Mouse (Mus musculus): ENCODE data around the gene Helz. TPM values are rescaled to one million over a fixed set of nuclear protein-coding genes. Genes with fewer than 3 reads are reported as not detected.

Gene Helz
- total RNA-seq, 2 experiments from 2014 or later = 17.1 to 25.7 TPM

DNA sequence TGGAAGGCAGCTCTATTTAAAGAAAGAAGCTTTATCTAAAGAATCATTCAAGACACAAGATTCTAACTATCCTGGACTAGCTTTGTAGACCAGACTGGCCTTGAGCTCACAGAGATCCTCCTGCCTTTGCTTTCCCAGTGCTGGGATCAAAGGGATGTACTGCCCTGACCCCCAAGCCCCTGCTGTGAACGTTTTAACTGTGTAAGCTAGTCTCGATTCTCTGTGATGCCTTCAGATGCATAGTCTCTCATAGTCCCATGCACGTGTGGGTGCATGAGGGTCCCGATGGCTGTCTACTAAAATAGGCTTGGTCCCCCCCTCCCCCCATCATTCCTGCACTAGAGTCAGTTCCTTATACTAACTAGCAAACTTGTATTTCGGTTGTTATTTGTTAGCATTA, 70.2 kb downstream of the Helz start:
- DNase-seq = no peak

DNA sequence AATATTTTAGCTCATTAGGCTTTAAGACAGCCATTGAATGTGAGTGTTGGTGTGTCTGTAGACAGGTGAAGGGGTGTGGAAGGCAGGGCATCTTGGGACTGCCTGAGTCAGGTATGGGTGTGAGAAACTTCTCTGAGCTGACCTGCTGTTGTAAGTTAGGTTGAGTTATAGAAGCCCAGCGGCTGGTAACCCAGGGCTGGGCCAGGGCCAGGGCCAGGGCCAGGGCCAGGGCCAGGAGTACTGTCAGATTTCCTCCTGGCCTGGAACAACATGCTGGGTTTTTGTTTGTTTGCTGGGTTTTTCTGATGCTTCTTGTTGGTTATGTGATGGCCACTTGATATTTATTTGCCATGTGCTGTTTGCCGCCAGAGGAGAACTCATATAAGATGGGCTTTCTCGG, 76.9 kb downstream of the Helz start:
- no peak for DNase-seq

DNA sequence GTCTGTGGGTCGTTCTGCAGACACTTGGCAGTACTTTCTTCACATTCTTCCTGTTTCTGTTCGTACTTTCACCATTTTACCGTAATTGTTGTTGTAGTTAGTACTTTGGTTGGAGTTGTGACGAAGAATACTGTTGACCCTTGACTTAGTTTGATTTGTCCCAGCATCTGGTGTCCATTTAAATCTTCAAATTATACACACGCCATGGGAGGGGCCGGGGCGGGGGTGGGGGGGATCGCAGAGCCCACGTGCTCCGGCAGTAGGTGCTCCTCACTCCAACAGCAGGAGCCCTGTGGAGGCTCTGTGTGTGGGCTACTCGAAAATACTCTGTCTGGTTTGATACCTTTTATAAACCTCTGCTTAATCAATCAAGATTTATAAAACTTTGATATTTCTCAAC, 78.0 kb downstream of the Helz start:
- no peak for DNase-seq

DNA sequence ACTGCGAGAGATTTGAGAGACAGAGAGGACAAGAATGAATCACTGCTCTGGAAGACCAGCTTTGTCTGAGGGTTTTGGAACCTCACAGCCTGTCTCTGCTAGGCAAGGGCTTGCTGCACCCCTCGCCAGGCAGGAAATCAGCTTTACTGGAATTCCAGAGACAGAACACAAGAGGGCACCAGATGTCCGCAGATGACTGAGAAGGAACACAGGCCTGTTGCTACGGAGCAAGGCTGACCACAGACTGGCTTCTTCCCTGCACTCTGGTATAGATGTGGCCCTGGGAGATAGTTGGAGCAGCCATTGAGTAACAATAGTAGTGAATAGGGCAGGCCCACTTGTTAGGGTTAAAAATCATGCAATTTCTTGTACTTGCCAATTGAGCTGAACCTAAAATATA, 81.8 kb downstream of the Helz start:
- DNase-seq = peak; percentile 45

DNA sequence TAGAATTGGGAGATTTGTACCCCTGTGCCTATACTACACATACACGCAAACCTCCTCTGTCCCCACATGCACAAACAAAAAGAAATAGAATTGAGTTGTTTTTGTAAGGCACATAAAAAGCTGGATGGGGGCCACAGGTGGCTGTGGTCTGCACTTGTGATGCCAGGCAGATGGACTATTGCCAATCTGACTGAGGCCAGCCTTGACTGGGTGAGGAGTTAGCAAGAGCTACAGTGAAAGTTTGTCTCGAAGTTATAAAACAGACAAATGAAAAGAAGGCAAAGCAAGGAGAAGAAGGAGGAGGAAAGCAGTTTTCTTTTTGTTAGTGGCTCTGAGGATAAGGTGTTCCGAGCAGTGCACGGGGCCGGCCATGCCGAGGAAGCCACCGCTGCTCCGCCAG, 82.2 kb downstream of the Helz start:
- DNase-seq = no peak

DNA sequence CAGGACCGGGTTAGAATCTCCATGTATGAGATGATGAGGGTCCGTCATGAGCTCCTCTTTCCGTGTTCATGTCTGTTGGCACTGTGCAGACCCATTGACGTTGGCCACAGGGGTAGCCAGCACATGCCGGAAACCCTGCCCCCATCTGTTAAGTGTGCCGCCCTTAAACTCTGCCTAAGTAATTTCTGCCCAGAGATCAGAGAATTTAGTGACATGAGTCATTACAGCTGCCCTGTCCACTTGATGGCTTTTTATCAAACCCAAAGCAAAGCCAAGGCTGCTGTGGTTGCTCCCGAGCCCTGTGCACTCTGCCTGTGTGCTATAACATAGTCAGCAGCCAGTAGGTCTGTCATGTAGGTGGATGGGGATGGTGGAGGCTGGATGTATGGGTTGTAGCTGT, 83.4 kb downstream of the Helz start:
- no peak for DNase-seq

DNA sequence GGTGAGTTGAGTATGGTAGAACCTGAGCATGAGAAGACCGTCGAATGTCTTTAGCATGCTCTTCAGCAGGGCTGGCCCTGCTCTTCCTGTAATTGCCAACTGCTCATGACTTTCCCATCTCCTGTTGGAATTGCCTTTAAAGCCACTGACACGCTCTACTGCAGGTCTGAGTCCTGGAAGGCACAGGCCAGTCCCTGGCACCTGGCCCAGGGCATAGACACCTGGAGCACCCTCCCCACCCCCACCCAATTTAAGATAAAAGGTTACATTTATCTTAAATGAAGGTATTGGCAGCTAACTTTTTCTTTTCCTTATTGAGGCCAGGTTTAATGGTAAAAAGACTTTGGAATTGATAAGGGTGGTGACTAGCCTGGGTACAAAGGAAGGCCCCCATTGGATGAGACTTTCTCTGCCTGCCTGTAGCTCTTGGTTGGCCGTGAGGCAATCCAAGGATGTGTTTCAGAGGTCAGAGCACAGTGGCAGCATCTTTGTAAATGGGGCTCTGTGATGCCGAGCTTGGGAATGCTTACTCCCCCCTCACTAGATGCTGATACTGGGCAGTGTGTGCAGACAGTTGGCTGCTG, 85.9 kb downstream of the Helz start:
- DNase-seq = no peak

DNA sequence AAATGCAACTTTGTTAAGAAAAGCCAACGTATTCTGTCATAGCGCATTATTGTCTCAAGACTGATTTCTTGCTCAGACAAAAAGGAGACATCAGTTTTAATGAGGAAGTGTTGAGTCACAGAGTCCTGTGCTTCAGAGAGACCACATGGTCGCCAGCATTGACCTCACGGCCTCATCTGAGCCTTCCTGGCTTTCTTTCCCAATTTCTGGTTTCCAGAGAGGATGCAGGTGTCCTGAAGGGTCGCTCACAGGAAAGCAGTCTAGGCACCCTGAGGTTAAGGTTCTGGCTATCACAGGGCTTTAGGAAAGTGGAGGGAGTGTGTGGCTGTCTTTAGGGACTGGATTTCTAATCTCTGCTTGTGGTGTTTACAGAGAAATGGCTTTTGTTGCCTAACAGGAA, 90.4 kb downstream of the Helz start:
- DNase-seq = no peak

DNA sequence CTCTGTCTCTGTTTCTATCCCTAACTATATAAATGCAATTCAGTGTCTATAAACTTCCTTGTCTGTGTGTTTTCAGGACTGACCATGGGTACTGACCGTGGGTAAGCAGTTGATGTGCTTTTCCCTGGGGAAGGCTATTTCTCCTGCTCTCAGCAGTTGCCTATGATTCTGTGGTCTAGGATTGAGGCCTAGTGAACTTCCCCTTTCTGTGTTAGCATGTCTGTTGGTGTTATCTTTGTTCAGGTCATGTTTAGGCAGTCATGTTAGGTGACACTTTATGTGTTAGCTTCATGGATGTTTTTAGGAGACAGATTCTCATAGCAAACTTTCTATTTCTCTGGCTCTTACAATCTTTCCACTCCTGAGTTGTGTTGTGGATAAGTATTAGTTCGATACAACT, 91.9 kb downstream of the Helz start:
- no peak for DNase-seq

DNA sequence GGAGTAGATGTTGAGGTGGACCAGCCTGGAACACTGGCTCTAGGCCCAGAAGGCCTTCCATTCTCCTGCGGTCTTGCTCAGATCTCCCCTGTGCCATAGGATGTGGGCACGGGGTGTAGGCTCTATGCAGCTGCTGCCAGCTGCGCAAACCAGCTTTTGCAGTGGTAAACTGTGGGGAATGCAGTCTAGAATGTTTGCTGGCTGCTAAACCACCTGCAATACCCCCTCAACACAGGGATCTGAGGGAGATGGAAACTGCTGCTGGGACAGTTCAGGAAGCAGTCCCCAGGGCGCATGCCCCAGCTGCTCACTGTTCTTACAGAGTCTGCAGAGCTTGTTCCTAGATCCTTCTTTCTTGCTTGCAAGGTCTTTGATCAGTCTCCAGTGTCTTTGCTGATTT, 96.7 kb downstream of the Helz start:
- DNase-seq = no peak

DNA sequence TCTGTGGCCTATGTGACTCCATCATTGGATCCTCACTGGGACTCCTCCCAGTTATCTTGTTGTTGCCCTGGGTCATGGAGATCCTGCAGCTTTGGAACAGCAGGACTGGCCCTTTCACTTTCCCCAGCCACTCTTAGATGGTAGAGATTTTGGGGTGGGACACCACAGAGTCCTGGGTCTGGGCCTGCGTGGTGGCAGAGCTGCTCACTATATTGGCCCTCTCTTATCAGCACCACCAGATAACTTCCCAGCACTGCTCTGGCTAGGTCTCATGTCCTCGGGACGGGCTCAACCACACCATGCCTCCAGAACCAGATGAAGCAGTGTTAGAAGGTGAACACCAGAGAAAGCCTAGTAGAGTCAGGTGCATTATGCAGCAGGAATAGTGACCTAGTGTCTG, 99.6 kb downstream of the Helz start:
- DNase-seq = no peak

DNA sequence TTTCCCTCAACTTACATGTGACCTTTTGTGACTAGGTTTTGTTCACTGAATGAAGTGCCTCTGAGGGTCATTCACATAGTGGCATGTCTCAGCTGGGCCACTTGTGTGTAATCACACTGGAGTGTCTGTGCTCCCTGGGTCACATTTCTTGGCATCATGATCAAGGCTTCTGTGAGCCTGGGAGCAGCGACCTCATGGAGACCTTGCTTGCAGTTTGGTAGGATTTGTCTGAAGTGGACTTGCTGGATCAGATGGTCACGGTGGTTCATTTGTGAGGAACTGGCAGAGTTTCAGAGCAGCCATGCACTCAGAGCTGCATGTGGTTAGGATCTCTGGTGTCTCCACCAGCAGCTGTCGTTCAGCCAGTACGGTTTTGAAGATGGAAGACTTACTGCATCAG, 100.9 kb downstream of the Helz start:
- DNase-seq = no peak

DNA sequence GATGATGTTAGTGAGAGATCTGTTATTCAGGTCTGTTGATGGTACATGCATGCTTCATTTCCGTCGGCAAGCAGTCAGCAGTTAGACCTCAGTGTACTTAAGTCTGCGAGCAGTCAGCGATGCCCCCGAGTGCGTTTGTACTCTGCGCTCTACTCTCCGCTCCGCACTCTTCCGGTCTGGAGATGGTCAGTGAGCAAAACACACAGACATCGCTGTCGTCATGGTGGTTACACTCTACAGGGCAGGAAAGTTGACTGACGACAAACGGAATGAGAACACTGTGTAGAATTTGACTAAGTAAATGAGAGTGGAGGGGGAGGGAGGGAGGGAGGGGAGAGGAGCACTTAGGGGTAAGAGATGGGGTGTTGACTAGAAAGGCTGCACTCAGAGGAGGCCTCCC, 101.7 kb downstream of the Helz start:
- no peak for DNase-seq

DNA sequence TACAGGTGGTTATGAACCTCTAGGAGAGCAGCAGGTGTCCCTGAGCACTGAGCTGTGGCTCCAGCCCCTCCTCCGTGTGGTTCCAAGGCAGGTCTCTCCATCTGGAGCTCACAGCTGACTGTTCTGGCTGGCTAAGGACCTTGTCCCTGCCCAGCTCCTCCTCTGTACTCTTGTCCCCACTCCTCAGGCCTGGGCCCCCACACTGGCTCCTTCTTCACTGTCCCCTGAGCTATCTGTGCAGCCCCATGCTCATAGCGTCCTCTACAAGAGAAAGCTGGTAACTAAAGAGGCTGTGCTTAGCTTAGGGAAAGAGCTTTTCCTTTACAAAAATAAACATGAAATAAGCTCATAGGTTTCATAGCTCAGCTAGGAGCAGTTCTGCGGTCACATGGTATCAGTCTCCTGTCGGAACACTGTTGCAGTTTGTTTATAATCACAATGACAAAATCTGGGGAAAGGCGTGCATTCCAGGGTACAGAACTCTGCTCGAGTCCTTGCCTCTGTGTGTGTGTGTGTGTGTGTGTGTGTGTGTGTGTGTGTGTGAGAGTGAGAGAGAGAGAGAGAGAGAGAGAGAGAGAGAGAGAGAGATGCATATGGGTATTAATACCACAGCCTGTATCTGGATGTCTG, 102.8 kb downstream of the Helz start:
- no peak for DNase-seq

DNA sequence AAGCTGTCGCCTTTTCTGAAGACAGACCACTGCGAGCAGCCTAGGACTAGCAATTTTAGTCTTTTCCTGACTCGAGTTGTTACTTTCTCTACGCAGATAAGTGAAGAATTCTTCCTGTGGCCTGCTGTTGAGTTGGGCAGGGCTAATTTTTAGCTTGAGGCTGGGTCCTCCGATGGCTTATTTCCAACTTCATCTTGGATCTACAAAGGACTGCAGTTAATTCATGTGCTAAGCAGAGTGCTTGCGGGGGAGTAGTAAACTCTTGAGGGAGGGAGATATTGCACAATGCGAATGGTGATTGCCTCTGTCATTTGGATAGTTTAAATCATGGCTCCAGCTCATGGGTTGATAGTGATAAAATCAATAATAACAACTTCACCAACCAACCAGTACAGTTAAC, 103.7 kb downstream of the Helz start:
- DNase-seq = no peak

DNA sequence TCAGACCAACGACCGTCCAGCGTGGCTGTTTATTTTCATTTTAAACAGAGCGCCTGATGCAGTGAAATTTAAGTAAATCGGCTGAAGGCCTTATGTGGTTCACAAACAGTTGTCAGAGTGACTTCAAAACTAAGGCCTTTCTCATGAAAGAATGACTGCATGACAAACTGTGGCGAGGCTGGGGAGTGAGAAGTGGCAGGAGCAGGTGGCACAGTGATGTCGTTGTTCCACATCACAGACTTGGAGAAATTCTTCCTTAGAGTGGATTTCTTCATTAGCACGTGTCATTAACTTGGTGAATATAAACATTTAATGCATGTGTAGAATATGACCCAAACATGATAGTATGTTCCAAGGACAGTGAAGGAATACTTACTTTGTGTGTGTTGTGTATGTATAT, 104.4 kb downstream of the Helz start:
- no peak for DNase-seq

DNA sequence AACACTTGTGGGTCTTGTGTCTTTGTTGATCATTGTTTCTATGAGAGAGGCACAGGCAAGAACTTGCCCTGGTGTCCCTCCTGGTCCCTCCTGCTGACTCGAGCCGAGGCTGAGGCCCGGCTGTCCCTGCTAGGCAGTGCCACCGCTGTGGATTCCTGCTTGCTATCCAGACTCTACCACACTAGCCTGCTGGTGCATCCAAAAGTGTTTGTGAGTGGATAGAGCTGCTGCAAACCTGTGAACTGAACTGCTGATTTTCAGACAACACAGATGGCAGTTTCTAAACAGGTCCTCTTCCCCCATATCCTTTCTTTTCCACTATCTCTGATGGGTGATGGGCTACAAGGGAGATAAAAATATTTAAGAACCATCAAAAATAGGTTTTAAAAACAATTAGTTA, 107.8 kb downstream of the Helz start:
- no peak for DNase-seq

DNA sequence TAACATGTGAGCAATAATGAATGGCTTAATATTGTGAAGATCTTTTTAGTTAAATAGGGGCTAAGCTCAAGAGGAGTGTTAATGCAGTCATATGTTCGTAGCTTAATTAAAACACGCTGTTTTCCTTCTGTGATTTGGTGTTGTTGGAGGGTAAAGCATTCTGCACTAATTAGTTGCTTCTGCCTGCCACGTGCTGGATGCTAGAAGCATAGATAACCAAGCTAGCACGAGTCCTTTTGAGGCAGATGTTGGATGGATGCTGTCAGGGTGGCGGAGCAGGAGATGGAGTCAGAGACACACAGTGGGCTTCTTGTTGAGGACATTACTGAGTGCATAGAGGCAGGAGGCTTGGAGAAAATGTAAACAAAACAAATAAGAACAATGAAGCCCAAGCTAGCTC, 109.4 kb downstream of the Helz start:
- no peak for DNase-seq

DNA sequence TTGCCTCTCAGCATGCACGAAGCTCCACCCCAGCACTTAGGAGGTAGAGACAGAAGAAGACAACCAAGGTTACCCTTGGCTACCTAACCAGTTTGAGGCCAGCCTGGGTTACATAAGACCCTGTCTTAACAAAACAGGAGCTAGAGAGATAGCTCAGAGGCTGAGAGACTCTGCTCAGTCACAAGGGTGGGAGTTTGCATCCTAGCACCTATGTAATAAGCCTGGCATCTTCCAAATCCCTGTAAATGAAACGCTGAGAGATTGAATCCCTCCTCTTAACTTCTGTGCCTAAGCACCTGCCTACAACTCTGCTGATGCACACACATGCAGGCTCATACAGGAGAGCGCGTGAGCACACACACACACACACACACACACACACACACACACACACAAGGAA, 112.7 kb downstream of the Helz start:
- no peak for DNase-seq

DNA sequence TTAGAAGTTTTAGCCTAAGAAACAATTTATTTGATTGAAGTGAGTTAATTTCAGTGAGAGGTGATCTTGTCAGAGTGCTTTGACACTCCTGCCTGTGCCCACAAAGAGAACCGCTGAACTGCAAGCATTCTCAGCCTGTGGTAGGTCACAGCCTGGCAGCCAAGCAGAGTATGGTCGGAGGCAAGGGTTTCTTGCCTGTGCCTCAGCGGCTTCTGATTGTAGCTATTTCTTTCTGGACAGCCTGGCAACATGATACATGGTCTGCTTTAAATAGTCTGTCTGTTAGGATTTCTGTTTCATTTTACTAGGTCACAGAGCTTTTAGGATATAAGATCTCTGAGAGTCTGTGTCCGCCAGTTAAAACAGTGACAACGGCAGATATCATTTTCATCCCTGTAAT, 114.9 kb downstream of the Helz start:
- no peak for DNase-seq

DNA sequence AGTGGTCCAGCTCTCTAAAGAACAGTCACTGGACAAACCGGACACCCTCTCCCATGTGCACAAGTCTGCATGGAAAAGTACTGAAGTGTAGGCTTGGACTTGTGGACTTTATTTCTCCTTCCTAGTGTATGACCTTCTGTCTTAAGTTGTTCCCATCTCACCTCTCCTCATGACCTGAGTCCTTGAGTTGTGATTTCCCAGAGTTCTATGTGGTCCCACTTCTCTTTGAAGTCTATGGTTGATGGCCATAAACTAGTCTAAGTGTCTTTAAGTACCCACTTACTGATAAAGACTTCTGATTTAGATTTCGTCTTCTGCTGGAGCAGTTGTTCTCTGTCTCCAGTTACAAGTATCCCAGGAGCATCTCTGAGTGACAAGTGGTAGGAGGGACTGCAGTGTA, 119.8 kb downstream of the Helz start:
- no peak for DNase-seq

DNA sequence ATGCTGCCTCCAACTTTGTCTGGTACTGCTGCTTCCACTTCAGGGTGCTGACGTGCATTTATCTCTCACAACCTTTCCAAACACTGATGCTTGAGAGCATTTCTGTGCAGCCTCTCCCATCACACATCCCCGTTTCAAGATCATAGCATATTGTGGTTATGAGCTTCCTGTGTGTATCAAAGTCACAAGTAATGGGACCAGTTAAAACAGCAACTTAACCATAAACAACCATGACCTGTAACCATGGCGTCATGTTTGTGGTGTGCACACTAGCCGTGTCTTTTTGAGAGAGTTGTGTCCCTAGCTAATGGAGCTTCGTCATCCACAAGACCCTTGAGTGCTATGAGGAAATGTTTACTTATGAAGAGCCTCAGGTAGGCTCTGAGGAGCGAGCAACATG, 120.5 kb downstream of the Helz start:
- no peak for DNase-seq

DNA sequence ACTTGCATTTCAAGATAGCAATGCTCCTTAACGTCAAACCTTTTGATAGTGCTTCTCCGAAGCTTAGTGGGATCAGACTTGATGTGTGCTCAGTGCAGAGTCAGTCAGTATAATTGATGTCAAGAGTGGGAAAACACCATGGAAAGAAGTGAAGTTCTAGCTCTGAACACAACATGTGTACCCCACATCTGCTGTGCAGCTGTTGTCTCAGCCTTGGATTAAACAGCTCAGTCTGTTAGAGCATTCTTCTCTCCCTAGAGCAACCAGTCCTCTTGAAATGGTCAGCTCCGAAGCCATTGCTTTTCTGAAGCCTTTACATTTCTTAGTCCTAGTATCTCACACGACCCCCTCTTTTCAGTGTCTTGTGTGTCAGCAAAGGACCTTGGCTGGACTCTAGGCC, 121.2 kb downstream of the Helz start:
- no peak for DNase-seq

DNA sequence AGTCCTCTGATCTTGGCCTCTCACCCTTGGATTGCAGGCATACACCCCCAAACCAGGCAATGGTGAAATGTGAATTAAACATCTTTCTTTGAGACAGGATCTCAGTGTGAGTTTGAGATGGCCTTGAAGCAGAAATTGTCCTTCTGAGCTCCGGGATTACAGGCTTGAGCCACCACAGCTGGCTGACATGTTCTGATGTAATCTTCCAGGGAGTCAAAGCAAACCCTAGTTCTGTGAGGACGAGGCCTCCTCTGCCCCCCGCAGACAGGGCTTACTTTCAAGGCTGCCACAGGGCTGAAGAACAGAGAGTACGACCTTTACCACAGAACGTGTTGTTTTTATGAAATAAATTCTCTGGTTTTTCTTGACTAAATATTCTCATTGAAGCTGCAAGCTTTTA, 126.3 kb downstream of the Helz start:
- no peak for DNase-seq

DNA sequence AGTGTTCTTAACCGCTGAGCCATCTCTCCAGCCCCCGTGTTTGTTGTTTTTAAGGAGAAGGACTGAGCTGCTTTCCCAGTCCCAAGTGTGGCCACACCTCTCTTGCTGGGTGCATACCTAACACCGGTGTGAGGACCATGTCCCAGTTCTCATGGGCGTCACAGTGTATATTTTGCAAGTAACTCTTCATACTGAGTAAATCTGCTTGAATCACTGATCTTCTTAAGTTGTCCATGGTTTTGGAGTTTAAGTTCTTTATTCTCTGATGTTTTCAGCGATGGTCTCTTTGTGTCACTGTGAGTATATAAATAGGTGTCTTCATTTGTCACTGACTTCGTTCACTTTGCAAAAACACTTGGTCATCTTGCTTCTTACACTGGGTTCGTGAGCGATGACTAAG, 126.9 kb downstream of the Helz start:
- no peak for DNase-seq
